Mouse (Mus musculus): ENCODE data around the gene Borcs5. TPM values are rescaled to one million over a fixed set of nuclear protein-coding genes. Genes with fewer than 3 reads are reported as not detected.

Gene Borcs5
- polyA plus RNA-seq, 1 experiment from 2014 or later, result 32.9 TPM

DNA sequence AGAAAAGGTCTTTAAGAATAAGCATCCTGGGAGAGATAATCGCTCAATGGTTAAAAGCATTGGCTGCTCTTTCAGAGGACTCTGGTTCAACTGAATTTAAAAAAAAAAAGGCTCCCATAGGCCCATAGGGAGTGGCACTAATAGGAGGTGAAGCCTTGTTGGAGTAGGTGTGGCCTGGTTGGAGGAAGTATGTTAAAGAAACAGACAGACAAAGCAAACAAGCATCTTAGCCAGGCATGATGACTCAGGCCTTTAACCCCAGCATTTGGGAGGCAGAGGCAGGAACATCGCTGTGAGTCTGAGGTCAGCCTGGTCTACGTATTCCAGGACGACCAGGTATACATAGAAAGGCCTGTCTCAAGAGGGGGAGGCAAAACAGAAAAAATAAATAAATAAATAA is 114.1 kb downstream of the Borcs5 start:
- ATAC-seq (ENCODE audit: low FRiP score, low read depth), result no peak
- peaks cover 10% of the 10 kb centered on the region; the same call in 1 of the 2 replicates for H3K36me3 ChIP-seq

DNA sequence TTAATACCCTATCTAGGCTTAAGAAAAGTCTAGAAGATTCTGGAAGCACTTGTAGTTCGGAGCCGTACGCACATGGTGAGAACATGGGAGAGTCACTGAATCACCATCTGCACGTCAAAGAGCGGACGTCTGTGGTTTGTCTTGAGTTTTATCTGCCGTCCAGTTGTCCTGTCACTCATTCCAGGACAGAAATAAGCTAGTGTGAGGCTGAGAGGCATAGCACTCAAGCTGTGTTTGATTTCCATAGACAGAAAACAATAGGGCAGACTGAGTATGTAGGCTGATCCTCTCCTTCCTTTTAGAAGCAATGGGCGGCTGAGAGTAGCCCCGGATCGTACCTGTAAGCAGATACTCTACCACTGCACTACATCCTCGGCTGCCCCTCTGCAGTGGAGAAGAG is 114.5 kb downstream of the Borcs5 start:
- no peaks in the 10 kb centered on the region for H3K27me3 ChIP-seq
- H3K9me3 ChIP-seq, result no peaks in the 10 kb centered on the region
- WGBS, result 93% methylated on average over 11 of the region's 11 CpGs
- no peak overlapping the region for H3K27ac ChIP-seq (replicated peaks)
- peaks cover 10% of the 10 kb centered on the region; the same call in 1 of the 2 replicates for H3K36me3 ChIP-seq
- no peaks in the 10 kb centered on the region for H3K4me1 ChIP-seq
- no peak overlapping the region for H3K9ac ChIP-seq (replicated peaks)
- no peak overlapping the region for H3K4me2 ChIP-seq (replicated peaks)
- H3K4me3 ChIP-seq, result no peak overlapping the region
- ATAC-seq (ENCODE audit: low FRiP score, low read depth), result no peak

More for the DNA sequence above, 114.1 kb downstream of the Borcs5 start:
- Histone ChIP-seq H3K27ac (replicated peaks) (no peak overlapping the region), H3K27me3 (no peaks in the 10 kb centered on the region), H3K4me3 (no peak overlapping the region), H3K4me1 (no peaks in the 10 kb centered on the region), H3K9ac (replicated peaks) (no peak overlapping the region), H3K9me3 (no peaks in the 10 kb centered on the region), H3K4me2 (replicated peaks) (no peak overlapping the region)
- 95% methylated on average over 4 of the region's 4 CpGs for WGBS

DNA sequence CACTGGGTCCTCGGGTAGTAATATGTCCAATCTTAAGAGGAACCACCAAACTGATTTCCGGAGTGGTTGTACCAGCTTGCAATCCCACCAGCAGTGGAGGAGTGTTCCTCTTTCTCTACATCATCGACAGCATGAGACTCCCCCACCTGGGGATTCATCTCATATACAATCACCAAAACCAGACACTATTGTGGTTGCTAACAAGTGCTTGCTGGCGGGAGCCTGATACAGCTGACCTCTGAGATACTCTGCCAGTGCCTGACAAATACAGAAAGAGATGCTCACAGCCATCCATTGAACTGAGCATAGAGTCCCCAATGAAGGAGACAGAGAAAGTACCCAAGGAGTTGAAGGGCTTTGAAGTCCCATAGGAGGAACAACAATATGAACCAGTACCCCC is 116.7 kb downstream of the Borcs5 start:
- Histone ChIP-seq H3K4me1 (peaks cover 3% of the 10 kb centered on the region; the same call in 1 of the 2 replicates), H3K4me2 (replicated peaks) (no peak overlapping the region), H3K27ac (replicated peaks) (no peak overlapping the region), H3K9me3 (no peaks in the 10 kb centered on the region), H3K4me3 (no peak overlapping the region), H3K36me3 (peaks cover 7% of the 10 kb centered on the region; the same call in 1 of the 2 replicates), H3K9ac (replicated peaks) (no peak overlapping the region), H3K27me3 (no peaks in the 10 kb centered on the region)
- 94% methylated on average over 4 of the region's 4 CpGs for WGBS
- ATAC-seq (ENCODE audit: low FRiP score, low read depth), result no peak

Other genes starting within 250 kb of the Borcs5 start
- gene Bcl2l14, start 243.2 kb upstream of the Borcs5 start, polyA plus RNA-seq (2016; fragmentation: Nextera tagmentation; extraction: Ambion mirVana), result 0.10 TPM in 1 of 2 replicates, not detected in the other
- gene Lrp6, start 72.5 kb upstream of the Borcs5 start, polyA plus RNA-seq (2016; fragmentation: Nextera tagmentation; extraction: Ambion mirVana), result 33.7 and 36.2 TPM in 2 replicates
- 1.3 and 1.4 TPM in 2 replicates for gene Mansc1, start 7.0 kb upstream of the Borcs5 start, polyA plus RNA-seq (2016; fragmentation: Nextera tagmentation; extraction: Ambion mirVana)
- gene Dusp16, start 153.1 kb downstream of the Borcs5 start, polyA plus RNA-seq (2016; fragmentation: Nextera tagmentation; extraction: Ambion mirVana), result 17.0 and 17.7 TPM in 2 replicates
- gene Crebl2, start 190.6 kb downstream of the Borcs5 start, polyA plus RNA-seq (2016; fragmentation: Nextera tagmentation; extraction: Ambion mirVana), result 2.5 and 2.9 TPM in 2 replicates

All from midbrain, embryonic 12.5 days (tissue).